Mouse (Mus musculus) heart, embryonic 16.5 days (tissue): ENCODE measurements around the gene Styx. TPM values are rescaled to one million over a fixed set of nuclear protein-coding genes. Genes with fewer than 3 reads are reported as not detected.

Experiments used
- ATAC-seq: fragments of 200-750 bp; cut with Nextera tagmentation; replicated peaks from 2 replicates; pipeline ENCODE4 v1.8.0; 2017; ENCODE audit warnings: moderate number of reproducible peaks; ENCODE audit not compliant: insufficient read depth, low FRiP score; ENCODE audit errors: extremely low read depth
- H3K27ac ChIP-seq: fragments of 300-500 bp; sonication (generic); 2 replicates; pipeline ENCODE4 v1.5.1; 2014; ENCODE audit warnings: mild to moderate bottlenecking, low read length, control low read depth, moderate library complexity
- H3K27me3 ChIP-seq: fragments of 300-500 bp; sonication (generic); 2 replicates; pipeline ENCODE4 v1.6.1; 2014; ENCODE audit warnings: low read length, mixed read lengths; ENCODE audit not compliant: control insufficient read depth, insufficient read depth
- H3K36me3 ChIP-seq: fragments of 300-500 bp; sonication (generic); 2 replicates; pipeline ENCODE4 v1.6.1; 2014; ENCODE audit not compliant: control insufficient read depth, insufficient read depth
- H3K4me1 ChIP-seq: fragments of 300-500 bp; sonication (generic); 2 replicates; pipeline ENCODE4 v1.6.1; 2014; ENCODE audit warnings: low read length, mixed read lengths; ENCODE audit not compliant: control insufficient read depth, insufficient read depth
- H3K4me2 ChIP-seq: fragments of 300-500 bp; sonication (generic); 2 replicates; pipeline ENCODE4 v1.6.1; 2014; ENCODE audit warnings: low read depth, mild to moderate bottlenecking, control low read depth, low read length
- H3K4me3 ChIP-seq: fragments of 300-500 bp; sonication (generic); 2 replicates; pipeline ENCODE4 v1.5.1; 2014; ENCODE audit warnings: mild to moderate bottlenecking, control low read depth, low read length
- H3K9ac ChIP-seq: fragments of 300-500 bp; sonication (generic); 2 replicates; pipeline ENCODE4 v1.6.1; 2014; ENCODE audit warnings: low read length, control low read depth
- H3K9me3 ChIP-seq: fragments of 300-500 bp; sonication (generic); replicated peaks from 2 replicates; pipeline ENCODE4 v1.6.1; 2016; ENCODE audit warnings: low read length; ENCODE audit not compliant: control insufficient read depth
- WGBS: fragments of 180-500 bp; shearing (Covaris S2); extraction: QIAGEN DNeasy Blood & Tissue Kit; methylation state at CpG from one replicate; pipeline ENCODE4 v1.1.7; 2014; 5-methylcytosine and 5-hydroxymethylcytosine counted together
- polyA plus RNA-seq: library from polyadenylated mRNA; unstranded; fragments of >200 nt; fragmentation: Nextera tagmentation; extraction: Ambion mirVana; gene quantifications from 2 replicates; pipeline ENCODE4 v1.2.1, GENCODE M21; 2015

Styx gene
- polyA plus RNA-seq, 1 experiment from 2014 or later, result 49.2 TPM

GRCm38 (mm10) chr14:45453538-45454233 lies 102.8 kb downstream of the Styx start:
- no peaks in the 10 kb centered on the region for H3K9me3 ChIP-seq
- H3K4me1 ChIP-seq, result peaks cover 53% of the 10 kb centered on the region
- no peaks in the 10 kb centered on the region for H3K27me3 ChIP-seq
- peak overlapping the region; percentile 47 for H3K9ac ChIP-seq
- WGBS, result 52% methylated on average over 5 of the region's 5 CpGs
- peaks cover 11% of the 10 kb centered on the region for H3K36me3 ChIP-seq
- peak overlapping the region; percentile 77 for H3K27ac ChIP-seq
- ATAC-seq, result no peak
- H3K4me2 ChIP-seq, result no peak overlapping the region
- no peak overlapping the region for H3K4me3 ChIP-seq

- Histone ChIP-seq H3K36me3 (peaks cover 27% of the 10 kb centered on the region), H3K9me3 (no peaks in the 10 kb centered on the region), H3K27ac (peak overlapping the region; percentile 83), H3K4me3 (no peak overlapping the region), H3K4me2 (no peak overlapping the region), H3K27me3 (no peaks in the 10 kb centered on the region), H3K9ac (peak overlapping the region; percentile 21; the same call in 1 of the 2 replicates), H3K4me1 (peaks cover 52% of the 10 kb centered on the region)
- no peak for ATAC-seq
- WGBS, result 54% methylated on average over 12 of the region's 12 CpGs
Observed at GRCm38 (mm10) chr14:45455651-45456501, 105.0 kb downstream of the Styx start.

- H3K4me3 ChIP-seq, result no peak overlapping the region
- H3K27ac ChIP-seq, result peak overlapping the region; percentile 83
- H3K36me3 ChIP-seq, result peaks cover 32% of the 10 kb centered on the region
- H3K9me3 ChIP-seq, result no peaks in the 10 kb centered on the region
- H3K4me2 ChIP-seq, result no peak overlapping the region
- H3K9ac ChIP-seq, result peak overlapping the region; percentile 21; the same call in 1 of the 2 replicates
- WGBS, result 0% methylated on average over 1 of the region's 1 CpGs
- H3K4me1 ChIP-seq, result peaks cover 47% of the 10 kb centered on the region
- no peak; the same call in 1 of the 2 replicates for ATAC-seq
- H3K27me3 ChIP-seq, result no peaks in the 10 kb centered on the region
Observed at GRCm38 (mm10) chr14:45456502-45456846, 105.6 kb downstream of the Styx start.

- no peak for ATAC-seq
Observed at GRCm38 (mm10) chr14:45457003-45457402, 106.1 kb downstream of the Styx start.

GRCm38 (mm10) chr14:45459877-45460276 lies 109.0 kb downstream of the Styx start:
- no peak overlapping the region for H3K27ac ChIP-seq
- H3K4me2 ChIP-seq, result no peak overlapping the region
- H3K9me3 ChIP-seq, result no peaks in the 10 kb centered on the region
- H3K4me1 ChIP-seq, result peaks cover 40% of the 10 kb centered on the region
- H3K27me3 ChIP-seq, result no peaks in the 10 kb centered on the region
- H3K36me3 ChIP-seq, result peaks cover 49% of the 10 kb centered on the region
- no peak overlapping the region for H3K4me3 ChIP-seq
- no peak for ATAC-seq
- WGBS, result 93% methylated on average over 14 of the region's 14 CpGs
- H3K9ac ChIP-seq, result no peak overlapping the region

More at GRCm38 (mm10) chr14:45457003-45457402, 106.1 kb downstream of the Styx start:
- H3K27ac ChIP-seq, result peak overlapping the region; percentile 88
- peaks cover 37% of the 10 kb centered on the region for H3K36me3 ChIP-seq
- H3K27me3 ChIP-seq, result no peaks in the 10 kb centered on the region
- peaks cover 46% of the 10 kb centered on the region for H3K4me1 ChIP-seq
- H3K4me2 ChIP-seq, result no peak overlapping the region
- no peak overlapping the region for H3K4me3 ChIP-seq
- no peak overlapping the region for H3K9ac ChIP-seq
- H3K9me3 ChIP-seq, result no peaks in the 10 kb centered on the region
- 56% methylated on average over 9 of the region's 9 CpGs for WGBS

GRCm38 (mm10) chr14:45460491-45460890 lies 109.6 kb downstream of the Styx start:
- ATAC-seq, result no peak
- 90% methylated on average over 10 of the region's 10 CpGs for WGBS
- Histone ChIP-seq H3K9ac (no peak overlapping the region), H3K9me3 (no peaks in the 10 kb centered on the region), H3K36me3 (peaks cover 53% of the 10 kb centered on the region), H3K4me3 (no peak overlapping the region), H3K27ac (no peak overlapping the region), H3K4me2 (no peak overlapping the region), H3K27me3 (no peaks in the 10 kb centered on the region), H3K4me1 (peaks cover 35% of the 10 kb centered on the region)

- Histone ChIP-seq H3K36me3 (peaks cover 66% of the 10 kb centered on the region), H3K4me1 (peaks cover 23% of the 10 kb centered on the region), H3K27me3 (no peaks in the 10 kb centered on the region), H3K4me3 (no peak overlapping the region), H3K4me2 (no peak overlapping the region), H3K9me3 (no peaks in the 10 kb centered on the region), H3K9ac (no peak overlapping the region), H3K27ac (no peak overlapping the region)
- no peak for ATAC-seq
- WGBS, result 93% methylated on average over 6 of the region's 6 CpGs
Observed at GRCm38 (mm10) chr14:45461945-45462344, 111.1 kb downstream of the Styx start.

GRCm38 (mm10) chr14:45462374-45462773 lies 111.5 kb downstream of the Styx start:
- Histone ChIP-seq H3K4me2 (no peak overlapping the region), H3K4me1 (peaks cover 19% of the 10 kb centered on the region), H3K27me3 (no peaks in the 10 kb centered on the region), H3K36me3 (peaks cover 70% of the 10 kb centered on the region), H3K4me3 (no peak overlapping the region), H3K9ac (no peak overlapping the region), H3K9me3 (no peaks in the 10 kb centered on the region), H3K27ac (no peak overlapping the region)
- WGBS, result 75% methylated on average over 6 of the region's 6 CpGs
- no peak for ATAC-seq
